Mouse (Mus musculus) embryo, embryonic 10.5 days (tissue): Measurements from ENCODE around the gene Man2b2.

Source experiments
- DNase-seq: peaks from one replicate; pipeline ENCODE4 v3.0.0-alpha.2; 2015; ENCODE audit warnings: low spot score

The Man2b2 gene

DNA sequence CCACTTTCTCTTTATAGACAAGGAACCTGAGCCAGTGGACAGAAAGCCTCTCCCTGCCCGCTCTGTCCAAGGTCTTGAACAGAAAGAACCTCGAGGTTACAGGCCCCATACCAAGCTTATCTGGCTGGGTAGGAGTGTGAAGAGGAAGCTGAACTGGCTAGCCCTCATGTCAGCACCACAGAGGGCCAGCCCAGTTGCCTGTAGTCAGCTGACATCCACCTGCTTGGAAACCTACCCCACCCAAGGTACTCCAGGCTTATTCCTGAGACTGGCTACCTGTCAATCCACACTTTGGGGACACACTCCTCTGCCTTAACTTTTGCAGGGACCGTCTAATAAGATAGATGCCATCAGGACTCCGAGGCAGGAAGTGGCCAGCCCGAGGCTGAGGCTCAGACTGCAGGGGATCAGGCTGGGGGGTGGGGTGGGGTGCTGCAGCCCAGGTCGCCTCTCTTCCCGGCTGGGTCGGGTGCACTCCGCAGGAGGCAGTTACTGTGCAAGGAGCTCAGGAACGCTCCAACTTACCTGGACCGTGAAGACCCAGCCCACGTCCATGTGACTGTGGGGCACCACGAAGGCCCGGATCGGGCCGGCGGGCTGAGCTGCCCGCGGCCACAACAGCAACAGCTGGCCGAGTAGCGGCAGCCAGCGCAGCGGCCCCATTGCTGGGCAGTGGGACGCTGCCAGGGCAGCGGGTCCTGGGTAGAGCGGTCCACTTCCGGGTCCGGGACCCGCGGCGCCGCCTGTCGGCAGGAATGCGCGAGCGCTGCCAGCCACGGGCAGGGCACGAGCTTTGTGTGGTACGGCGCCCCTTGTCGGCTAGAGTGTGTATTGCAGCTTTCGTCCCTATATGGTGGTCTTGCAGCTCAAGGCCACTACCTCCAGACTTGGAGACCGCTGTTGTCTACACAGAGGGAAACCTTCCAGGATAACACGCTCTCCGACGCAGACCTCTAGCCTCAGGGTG, at the start of gene Man2b2:
Gene Man2b2, minus strand, starts transcription at position 741 of the 967 bp plus-strand sequence.
- peak; percentile 94 for DNase-seq

DNA sequence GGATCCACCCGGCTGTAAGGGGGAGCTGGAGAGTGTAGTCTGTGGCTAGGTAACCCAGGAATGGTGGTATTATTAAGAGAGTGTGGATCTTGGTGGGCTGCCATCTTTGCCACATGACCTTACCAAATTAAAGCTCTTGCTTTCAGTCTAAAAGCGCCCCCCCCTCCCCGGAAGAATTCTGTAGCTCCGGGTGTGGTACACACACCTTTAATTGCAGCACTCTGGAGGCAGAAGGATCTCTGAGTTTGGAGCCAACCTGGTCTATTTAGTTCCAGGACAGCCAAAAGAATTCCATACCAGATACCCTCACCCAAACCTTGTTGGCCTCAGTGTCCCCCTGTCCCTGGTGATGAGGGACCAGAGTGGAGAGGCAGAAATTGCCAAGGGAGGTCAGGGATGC, 48.3 kb upstream of the Man2b2 start:
- DNase-seq = no peak

DNA sequence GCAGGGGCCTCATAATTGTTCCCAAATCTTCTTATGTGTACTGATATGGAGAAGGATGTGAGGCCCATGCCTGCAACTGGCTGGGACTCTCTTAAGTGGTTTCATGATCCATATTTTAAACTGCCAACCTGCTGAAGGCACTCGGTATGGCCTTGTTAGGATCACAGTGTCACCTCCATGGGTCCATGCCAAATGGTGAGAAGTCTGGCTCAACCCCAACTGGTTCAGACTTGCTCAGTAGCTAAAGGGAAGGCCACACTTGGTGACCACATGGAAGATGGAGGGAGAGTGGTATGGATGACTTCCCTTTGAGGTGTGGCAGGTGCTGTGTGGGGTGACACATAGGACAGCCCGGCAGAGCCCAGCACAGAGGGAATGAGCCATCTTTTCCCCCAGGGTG, 47.2 kb upstream of the Man2b2 start:
- DNase-seq = no peak

DNA sequence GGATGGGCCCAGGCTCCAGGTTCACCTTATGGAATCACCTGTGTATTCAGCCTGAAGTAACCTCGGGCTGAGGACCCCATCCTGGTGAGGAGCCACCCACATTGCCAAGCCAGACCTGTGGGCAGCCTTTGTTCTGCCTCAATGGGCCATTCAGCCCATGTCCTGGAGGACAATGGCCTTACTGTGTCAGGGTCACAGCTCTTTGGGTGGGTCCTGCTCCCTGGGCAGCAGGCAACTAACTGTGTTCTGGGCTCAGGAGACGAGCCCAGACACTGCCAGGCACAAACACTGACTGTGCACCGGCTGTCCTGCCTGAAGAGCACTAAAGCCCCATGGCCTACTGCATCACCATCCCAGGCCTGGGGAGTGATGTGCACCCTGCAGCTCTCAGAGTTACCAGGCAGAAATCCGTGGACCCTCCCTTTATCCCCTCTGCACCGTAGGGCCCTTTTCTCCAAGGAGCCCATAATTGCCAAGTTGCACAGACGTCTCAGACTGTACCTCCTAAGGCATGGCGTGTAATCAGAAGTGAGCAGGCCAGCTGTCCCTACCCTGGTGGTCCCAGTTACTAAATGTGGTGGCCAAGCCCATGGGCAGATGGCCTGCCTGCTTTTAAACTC, 46.4 kb upstream of the Man2b2 start:
- DNase-seq = no peak

DNA sequence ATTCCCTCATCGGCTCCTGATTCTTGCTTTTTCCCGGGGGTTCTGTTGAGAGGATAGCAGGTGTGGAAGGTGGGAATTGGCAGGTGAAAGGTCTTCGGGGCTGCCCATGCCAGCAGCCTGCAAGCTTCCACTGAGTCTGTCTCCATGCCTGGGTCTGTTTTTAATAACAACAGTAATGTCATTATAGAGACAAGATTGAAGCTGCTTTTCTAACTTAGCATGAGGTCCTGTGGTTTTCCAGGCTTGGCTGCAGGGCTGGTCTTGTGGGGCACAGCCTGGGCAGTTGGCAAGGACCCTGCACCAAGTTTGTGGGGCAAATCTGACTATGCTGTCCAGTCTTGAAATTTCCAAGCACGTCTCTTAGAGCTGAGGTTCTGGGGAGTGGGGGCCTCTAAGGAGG, 45.5 kb upstream of the Man2b2 start:
- DNase-seq = no peak

DNA sequence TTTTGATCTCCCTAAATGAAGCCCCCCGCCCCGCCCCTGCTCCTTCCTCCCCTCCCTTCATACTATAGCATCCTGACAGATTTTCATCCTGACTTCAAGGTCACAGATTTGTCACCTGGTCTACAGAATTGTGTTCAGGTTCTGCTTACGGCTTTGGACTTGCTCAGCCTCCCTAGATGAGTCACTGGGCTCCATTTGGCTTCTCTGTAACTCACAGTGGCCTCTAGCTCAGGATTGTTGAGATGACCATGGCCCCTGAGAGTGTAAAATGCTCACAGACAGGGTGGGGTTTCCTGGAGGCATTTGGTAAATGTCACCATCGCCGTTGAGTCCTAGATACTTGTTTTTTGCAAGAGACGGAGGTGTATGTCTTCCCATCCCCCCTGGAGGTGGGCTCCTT, 40.5 kb upstream of the Man2b2 start:
- DNase-seq = no peak

DNA sequence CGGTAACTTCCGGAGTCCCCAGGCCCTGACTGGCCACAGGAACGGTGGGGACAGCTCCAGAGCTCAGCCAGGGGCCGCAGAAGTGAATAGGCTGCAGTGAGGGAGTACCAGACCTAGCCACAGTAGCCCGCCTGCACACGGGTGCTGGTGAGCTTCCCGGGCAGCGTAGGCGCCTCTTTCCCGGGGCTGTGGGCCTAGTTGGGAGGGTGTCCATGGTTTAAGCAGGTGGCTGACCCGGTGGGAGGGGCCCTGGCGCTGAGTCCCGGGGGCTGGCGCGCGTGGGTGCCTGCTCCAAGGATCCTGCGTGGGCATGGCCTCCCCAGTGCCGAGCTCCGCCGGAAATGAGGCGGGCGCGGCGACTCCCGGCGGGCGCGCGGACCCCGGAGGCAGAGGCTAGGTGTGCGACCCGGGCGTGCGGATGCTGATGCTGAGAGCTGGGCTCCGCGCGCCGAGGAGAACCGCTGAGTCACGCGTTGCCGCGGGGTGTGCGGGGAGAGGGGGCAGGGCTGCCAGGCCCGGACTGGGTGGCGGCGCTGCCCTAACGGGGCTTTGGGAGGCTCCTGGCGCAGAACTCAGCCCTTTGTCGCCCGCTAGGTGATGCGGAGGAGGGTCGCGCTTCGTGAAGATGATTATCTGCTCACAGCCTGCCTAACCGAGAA, 39.3 kb upstream of the Man2b2 start:
- peak; percentile 32 for DNase-seq

DNA sequence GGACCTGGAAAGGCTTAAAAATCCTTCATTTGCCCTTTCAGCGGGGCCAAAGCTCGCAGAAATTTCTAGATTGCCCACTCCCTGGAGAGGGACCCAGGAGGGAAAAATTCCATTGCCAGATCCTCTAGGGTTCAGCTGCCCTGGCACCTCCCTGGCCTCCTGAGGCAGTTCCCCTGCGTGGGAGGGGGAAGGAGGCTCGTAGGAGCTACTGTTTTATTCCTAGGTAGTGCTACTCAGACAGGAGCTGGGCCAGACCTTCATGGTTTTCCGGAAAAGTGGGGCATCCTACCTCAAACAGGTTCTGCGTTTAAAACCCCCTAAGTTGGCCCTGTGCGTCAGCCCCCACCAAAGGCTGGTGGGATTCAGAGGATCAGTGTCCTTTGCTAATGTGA, 38.7 kb upstream of the Man2b2 start:
- DNase-seq = no peak

DNA sequence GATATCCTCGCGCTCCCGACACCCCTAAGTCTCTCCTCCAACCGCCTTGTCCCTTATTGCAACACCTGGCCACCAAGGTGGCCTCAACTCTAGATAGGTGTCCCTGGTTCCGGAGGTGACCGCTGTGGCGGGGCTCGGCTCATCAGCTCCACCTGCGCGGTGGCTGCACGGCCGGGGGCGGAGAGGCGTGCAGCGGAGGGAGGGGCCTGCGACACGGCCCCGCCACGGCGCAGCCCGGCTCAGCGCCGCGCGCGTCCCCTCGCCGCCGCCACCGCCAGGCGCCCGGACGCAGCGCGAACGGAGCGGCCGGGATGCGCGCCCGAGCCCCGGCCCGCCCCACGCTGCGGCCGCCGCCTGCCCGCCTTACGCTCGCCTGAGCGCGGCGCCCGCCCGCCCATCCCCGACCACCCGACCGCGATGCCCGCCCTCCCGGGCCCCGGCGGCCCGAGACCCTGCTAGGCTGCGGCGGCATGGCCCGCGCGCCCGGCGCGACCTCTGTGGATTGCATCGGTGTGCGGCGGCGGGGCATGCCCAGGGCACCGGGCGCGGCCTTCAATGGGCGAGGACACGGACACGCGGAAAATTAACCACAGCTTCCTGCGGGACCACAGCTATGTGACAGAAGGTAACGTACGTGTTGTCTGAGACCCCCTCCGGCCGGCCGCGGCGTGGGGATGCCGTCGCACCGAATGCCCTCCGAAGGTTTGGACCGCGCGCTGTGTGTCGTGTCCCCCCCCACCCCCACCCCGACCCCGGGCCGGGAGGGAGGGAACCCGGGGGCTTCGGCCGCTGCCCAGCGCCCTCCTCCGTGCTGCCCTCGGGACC, 38.0 kb upstream of the Man2b2 start, which contains the start of gene Ppp2r2c:
Gene Ppp2r2c, plus strand, starts transcription at position 248 of the 825 bp plus-strand sequence.
- DNase-seq = no peak

DNA sequence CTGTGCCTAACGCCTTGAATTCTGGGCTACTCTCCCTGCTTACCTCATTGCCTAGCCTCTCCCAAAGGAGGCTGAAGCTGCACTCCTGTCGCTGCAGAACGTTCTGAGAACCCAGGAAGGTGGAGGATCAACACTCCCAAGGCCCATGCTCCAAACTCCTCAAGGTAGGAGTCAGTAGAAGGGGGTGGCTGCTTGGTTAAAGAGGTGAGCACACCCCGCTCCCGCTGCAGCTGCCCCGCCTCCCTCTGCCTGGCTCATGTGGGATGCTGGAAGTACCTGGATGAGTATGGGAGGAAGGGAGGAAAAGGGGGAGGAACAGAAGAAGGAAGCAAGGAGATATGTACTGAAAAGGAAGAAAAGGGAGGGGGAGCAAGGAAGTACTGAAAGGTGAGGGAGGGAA, 37.1 kb upstream of the Man2b2 start:
- no peak for DNase-seq

DNA sequence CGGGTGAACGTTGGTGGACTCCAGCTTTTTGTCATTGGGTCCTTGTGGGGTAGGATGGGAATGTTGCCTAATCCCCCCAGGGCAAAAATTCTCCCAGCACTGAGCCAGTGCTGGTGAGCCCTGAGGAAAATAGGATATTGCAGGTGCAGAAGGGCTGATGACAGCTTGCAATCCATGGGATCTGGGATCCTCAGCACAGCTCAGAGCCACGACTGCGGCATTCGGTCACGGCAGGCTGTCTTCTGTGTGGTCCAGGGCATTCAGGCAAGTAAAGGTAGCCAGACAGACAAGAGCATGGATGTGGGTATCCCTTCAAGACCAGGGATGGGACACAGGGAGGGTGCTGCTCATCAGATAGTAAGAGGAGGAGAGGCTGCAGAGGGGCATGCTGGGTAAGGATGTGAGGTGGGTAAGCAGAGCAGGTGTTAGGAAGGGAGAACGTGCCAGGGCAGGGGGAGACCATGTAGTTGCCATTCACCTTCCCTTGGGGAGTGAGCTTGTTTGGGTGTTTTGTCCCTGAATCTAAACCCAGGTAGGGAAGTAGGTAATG, 36.3 kb upstream of the Man2b2 start:
- DNase-seq = no peak

DNA sequence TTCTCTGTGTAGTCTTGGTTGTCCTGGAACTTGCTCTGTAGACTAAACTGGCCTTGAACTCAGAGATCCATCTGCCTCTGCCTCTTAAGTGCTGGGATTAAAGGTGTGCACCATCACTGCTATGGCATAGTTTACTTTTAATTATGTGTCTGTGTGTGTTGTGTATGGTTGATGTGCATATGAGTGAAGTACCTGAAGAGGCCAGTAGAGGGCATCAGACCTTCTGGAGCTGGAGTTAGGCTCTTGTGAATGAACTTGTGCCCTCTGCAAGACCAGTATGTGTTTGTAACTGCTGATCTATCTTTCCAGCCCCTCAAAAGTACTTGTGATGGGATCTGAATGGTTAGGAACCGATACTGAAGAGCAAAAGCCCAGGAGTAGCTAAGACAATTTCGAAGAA, 30.6 kb upstream of the Man2b2 start:
- DNase-seq = peak; percentile 22

DNA sequence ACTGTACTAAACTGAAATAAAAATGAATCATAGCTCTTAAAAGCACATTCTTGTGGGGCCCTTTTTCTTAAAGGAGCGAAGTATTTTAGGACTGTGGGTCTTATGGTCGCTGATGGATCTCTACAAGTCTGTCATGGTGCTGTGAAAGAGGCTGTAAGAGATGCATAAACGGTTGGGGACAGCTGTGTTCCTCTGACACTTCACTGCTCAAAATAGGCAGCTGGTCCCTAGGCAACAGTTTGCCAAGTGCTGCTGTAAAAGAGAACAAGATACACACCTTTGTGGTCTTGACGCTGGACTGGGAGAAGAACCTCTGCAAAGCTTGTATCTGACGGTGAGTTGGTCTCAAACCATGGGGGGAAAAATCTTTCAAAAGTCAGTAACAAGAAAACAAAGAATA, 27.1 kb upstream of the Man2b2 start:
- DNase-seq = no peak

DNA sequence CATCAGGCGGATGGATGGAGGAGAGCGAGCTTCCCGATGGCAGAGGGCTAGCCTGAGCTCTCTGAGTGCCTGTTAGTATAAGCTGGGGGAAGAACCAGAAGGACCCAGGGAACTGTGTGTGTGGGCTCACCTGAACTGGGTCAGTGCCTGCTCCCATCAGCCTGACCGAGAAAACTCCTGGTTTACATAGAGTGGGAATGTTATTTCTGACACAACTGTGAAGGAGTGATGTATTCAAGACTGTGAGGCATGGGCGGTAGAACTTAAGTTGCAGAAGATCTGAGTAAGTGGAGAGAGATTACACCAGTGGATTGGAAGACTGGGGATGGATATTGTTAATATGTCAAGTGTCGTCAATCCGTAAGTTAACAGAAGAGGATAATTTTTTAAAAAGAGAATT, 26.1 kb upstream of the Man2b2 start:
- no peak for DNase-seq

DNA sequence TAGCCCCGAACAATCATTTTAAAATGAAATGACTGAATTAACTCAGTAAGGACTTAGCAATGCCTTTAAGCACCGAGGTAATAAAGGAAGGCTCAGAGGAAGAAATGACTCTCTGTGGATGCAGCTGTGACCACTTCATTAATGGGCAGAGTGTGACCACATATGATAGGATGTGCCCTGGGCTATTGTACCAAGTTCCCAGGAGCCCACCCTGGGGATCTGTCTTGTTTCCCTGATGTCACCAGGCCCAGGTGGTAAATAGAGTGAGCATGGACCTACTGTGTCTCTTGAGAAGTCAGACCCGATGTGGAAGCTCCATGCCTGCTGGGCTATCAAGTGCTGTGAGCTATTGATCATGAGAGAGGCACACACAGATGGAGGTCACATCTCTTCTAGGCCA, 24.7 kb upstream of the Man2b2 start:
- no peak for DNase-seq

DNA sequence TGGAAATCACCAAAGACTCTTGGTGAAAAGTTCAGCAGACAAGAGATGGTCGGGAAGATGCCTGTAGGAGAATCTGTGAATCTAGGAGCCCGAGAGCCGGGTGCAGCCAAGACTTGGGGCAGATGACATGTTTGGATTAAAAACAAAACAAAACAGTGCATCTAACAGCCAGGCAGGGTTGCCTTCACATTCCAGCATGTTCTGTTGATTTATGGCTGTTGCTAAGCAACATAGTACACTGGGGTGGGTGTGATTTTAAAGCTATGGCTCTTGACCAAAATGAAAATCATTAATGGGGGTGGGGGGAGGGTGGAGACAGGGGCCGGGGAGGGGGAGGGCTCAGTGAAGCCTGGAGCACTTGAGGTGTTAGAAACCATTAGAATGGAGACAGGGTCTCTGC, 21.1 kb upstream of the Man2b2 start:
- no peak for DNase-seq

DNA sequence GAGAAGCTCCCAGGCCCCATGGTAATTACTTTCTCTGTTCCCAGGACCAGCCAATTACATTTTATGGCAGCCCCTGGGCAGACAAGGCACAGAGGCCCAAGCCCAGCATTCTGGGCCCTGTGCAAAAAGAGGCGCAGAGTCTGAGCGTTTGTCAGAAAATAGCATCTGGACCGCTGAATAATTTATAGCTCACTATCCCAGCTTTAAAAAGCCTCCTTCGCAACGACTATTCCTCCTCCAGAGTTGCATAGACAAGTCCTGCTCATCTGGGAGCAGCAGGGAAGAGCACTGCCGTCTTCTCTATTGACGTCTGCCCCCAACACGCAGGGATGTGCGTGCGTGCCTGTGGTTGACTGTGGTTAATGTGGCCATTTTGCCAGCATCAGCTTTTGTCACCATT, 14.0 kb upstream of the Man2b2 start:
- no peak for DNase-seq

DNA sequence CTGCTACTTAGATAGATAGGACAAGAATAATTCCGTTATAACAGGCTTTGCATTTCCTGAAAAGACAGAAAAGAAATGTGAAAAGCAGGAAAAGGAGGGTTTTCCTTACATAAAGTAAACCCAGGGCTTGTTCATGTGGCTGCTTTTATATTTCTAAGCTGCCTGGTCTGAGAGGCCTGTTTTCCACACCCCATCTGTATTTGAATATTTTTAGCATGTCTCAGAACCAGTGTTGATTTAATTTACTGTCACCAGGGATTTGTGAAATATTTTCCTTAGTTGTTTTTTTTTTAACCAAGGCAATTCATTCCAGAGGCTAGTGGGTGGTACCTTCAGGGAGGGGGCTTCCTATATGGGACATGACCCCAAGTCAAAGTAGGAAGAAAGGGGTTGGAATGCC, 11.2 kb upstream of the Man2b2 start:
- no peak for DNase-seq

DNA sequence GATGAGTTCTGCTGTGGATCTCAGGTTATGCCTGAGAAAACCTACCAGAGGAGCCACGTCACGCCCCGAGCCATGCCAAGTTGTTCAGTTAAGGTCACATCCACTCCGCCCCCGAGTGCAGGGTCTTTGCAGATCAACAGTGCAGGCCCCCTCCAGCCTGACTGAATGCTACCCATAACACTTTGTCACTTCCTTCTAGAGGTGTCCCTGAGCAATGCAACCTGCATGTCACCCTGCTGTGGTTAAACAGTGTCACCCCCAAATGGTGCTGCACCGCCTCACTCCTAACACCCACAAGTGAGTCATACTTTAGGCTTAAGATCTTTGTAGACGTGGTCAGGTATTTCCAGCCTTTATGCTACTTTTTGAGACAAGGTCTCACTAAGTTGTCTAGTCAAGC, 9.6 kb upstream of the Man2b2 start:
- no peak for DNase-seq

DNA sequence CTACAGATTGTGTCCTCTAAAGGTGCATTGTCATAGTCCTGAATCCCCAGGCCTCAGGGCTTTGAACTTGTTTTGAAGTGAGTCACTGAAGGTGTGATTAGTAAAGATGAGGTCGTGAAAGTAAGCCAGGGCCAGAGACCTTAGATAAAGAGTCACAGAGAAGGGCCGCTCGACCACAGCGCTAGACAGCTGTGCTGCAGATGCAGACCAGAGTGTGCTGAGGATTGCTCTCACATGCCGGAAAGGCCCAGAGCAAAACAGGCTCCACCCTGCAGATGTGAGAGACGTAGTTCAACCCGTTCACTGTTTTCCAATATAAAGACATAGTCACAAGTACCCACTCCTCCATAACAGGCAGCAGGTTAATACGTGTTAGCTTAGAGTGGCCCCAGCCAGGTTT, 9.1 kb upstream of the Man2b2 start:
- DNase-seq = no peak

DNA sequence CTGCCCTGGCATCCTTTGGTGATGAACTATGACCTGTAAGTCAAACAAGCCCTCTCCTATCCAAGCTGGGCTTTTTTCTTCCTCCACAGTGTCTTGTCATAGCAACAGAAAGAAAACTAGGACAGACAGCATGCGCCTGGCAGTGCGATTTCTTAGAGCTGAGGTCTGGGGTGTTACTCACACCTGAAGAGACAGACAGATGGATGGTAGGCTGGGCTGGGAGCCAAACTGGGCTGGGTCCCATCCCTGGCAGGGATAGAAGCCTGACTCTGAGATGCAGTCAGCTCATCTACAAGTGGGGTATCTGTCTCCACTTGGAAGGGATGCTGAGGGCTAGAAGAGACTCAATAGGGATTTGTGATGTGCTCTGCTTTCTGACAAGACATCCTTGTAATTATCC, 8.6 kb upstream of the Man2b2 start:
- no peak for DNase-seq

DNA sequence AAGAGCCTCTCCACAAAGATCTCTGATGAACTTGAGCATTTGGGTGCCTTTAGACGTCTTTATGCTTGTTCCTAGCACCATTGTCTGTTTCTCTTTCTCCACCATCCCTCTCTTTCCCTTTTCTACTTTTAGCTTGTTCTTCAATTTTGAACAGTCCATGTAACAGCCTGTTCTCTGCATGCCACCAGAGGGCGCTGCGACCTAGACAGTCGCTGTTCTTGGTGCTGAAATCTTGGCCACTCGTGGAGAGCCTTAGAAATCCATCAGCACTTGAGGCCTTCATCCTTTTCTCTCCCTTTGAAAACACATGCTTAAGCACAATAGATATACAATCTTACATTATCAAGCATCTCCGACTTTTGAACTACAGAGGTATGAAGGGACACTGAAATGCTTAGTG, 5.5 kb upstream of the Man2b2 start:
- peak; percentile 84 for DNase-seq
